Mouse (Mus musculus): Measurements from ENCODE around the gene Kdm4b.

Kdm4b gene

DNA sequence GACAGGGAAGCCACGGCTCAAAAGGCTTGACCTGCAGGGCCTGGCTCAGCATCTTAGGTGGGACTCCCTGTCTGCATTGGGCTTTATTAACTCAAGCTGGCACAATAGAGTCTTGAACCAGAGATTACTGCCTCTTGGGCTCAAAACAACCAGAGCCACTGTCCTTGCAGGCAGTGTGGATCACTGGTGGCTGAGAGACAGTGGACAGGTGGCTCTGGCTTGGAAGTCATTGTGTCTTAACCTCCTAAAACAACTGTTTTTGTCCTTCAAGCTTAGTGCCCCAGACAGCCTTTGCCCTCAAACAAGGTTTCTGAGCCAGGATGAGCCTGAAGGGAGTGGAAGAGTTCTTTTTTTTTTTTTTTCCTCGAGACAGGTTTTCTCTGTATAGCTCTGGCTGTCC is 19.5 kb downstream of the Kdm4b start:
- DNase-seq (ENCODE audit: low spot score): no peak

DNA sequence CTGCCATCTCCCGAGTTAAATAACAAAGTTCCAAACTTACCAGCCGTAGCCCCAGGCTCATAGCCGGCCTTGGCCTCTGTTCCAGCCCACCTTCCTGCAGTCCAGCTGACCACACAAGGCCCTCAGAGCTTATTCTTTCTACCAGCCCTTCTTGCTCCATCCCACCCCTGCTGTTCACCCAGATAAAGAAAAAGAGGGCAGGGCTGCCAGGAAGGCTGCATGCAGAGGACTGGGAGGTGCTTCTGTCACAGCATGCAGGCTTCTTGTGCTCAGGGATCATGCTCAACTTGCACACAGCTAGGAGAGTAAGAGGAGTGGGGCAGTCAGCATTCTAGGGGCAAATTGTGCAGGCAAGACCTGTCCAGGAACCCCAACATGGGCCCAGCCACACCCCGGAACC is 22.3 kb downstream of the Kdm4b start:
- peak; percentile 51 for DNase-seq (ENCODE audit: low spot score)

DNA sequence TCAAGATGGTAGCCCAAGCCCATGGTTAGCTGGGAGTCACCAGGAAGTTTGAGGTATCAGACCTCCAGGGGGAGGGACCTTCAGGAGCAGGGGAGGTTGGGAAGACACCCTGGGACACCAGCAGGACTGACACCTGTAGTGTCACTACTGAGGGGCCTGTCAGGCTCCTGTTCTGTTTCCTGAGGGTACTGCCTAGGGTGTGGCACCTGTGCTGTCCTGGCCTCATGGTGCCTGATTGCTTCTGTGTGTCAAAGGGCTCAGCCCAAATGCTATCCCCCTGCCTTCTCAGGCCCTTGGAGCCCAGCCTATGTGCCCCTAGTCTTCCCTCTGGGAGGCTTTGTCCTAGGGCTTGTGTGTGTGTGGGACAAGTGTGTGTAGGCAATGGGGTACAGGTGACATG is 22.7 kb downstream of the Kdm4b start:
- no peak for DNase-seq (ENCODE audit: low spot score)

DNA sequence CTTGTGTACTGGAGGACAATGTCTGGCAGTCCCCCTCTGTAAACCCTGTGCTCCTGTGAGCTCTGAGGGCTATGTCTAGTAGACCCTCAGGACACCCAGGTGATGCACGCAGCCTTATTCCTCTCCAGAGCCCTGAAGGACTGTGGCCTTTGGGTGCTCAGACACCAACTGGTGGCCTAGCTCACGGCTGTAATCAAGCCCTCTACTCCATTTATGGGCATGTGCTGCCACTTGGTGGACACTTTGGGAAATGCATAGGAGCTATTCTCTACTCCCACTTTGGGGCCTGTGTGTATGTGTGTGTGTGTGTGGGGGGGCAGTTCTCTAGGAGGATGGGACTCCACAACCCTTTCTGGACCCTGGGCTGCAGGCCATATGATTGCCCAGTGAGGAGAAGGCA is 24.8 kb downstream of the Kdm4b start:
- DNase-seq (ENCODE audit: low spot score): peak; percentile 74

DNA sequence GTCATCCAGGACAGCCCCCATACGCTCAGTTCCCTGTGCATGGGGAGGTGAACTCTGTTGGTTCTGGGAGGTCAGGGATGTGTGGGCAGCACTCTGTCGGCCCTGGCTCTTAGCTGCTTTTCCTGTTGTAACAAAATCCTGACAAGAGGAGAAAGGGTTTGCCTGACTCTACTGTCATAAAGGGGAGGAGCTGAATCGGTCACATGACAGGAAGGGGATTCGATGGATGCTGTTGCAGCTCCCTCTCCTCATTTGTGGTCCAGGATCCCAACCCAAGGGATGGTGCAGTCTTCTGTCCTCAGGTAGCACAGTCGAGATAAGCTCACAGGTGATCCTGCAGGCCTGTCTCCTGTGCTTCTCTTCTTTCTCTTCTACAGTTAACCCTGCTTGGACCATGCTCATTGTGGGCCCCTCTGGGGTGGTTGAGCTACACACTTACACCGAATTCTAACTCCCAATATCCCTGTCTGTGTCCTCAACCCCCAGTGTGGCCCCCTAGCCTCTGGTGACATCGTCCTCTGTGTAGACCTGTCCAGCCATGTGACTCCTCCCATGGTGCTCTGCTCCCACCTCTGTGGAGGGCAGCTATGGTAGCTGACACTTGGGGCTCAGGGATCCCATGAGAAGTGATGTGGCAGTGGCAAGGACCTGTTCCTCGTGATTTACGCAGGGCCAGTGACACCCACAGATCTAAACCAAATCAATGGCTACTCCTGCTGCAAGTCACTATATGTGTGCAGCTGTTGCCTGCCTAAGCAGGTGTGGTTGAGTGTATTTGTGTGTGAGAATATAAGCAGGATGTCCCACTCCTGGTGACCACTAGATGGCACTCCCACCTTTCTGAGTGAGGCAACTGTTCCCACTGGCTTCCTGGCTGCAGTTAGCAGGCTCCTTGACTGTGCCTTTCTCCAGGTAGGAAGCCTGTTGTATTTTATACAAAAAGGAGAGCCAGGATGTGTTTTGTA is 31.3 kb downstream of the Kdm4b start:
- peak; percentile 64 for DNase-seq (ENCODE audit: low spot score)

DNA sequence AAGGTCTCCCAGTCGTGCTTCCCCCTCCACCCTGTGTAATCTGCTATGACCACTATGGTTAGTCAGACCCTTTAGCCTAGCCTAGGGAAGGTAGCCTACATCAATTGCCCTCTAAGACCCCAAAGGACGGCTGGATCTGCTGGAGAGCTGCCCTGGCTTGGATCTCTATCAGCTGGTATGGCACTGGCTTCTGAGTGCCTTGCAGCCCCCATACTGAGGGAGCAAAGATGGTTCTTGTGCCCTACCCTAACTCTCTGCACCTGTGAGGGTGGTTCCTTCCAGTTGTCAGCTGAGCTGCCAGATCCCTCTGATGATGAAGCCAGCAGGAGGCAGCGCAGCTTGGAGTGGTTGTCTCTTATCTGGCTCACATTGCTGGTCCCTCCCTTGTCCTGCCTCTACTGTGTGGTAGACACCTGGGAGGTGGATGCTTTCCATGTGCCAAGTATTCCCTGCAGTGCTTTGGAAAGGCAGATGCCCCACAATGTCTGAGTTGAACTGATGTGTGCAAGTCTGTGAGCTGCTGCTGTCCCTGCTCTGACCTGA is 33.4 kb downstream of the Kdm4b start:
- no peak for DNase-seq (ENCODE audit: low spot score)

DNA sequence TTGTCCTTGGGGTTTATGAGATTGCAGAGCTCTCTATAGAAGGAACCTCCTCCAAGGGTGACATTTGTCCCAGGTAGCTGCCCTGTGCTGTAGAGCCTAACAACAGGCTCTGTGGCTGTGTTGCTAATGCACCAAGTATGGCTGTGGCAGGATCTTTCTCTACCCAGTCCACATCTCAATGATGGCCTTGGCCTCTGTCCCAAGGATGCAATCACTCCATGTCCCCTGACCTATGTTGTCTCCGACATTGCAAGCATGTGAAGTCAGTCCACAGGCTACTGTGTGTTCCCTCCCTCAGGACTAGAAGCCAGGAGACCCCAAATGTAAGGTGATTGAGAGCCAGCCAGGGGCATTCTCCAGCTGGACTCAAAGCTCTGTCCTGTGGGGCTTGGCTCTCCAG is 34.0 kb downstream of the Kdm4b start:
- no peak for DNase-seq (ENCODE audit: low spot score)

DNA sequence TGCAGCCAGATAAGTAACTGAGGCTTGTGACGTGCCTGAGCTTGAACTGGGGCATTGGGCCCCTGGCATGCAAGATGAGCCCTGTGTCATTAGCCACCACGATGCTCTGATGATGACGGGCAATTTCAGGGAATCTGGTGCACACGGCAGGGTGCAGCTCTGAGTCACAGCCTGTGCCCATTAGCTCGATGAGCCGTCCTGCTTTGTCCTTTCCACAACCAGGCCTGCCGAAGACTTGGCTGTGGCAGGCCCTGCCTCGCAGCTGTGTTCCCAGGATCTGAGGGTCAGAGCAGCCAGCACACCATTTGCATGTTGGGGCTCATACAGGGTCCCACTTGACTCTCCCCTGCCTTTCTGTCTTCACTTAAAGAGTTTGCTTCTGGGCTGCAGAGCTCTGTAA is 34.6 kb downstream of the Kdm4b start:
- DNase-seq (ENCODE audit: low spot score): no peak

DNA sequence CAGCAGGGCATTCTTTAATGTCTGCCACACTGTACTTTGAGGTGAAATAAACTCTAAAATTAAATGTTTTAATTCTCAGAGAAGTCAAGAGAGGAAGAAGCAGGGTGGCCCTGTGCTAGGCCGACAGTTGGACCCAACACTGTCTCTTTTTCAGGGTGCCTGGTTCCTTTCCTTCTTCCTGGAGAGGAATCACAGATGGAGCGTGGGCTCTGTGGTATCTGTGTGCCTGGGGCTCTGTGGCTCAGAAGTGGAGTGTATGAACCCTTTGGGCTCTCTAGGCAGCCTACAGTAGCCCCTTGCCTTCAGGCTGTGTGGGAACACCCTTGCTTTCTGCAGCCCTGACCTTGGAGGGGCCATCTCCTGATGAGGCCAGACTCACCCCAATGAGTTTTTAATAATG is 35.7 kb downstream of the Kdm4b start:
- DNase-seq (ENCODE audit: low spot score): no peak

DNA sequence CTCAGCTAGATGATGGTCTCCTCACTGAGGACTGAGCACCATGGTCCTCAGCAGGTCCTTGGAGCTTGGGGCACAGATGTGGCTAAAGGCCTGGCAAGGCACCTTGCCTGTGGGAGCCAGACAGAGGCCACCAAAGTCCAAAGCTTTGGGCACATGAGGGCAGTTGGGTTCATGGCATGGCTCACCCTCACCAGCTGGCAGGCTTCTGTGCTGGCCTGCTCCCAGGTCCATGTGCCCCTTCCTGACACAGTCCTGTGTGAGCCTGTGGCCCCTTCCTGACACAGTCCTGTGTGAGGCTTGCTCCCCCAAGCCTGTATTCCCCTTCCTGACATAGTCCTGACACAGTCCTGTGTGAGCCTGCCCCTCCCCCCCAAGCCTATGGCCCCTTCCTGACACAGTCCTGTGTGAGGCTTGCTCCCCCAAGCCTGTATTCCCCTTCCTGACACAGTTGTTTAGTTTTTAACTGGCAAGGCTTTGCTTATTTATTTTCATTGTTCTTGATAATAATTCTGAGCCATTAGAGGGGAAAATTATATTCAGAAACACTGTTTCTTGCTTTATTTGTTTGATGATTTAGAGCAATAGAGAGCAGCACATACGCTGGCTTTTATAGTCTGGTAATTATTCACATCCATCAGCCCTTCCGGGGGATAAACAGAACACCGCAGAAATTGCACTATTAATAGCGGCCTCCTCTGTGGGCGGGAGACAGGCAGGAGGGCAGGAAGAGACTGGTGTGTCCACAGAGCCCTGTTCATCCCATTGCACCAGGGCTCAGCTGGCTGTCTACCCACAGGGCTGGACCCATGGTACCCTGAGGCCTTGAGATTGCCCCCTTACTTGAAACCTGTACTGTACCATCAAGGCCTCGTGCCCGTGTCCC is 40.2 kb downstream of the Kdm4b start:
- no peak for DNase-seq (ENCODE audit: low spot score)

DNA sequence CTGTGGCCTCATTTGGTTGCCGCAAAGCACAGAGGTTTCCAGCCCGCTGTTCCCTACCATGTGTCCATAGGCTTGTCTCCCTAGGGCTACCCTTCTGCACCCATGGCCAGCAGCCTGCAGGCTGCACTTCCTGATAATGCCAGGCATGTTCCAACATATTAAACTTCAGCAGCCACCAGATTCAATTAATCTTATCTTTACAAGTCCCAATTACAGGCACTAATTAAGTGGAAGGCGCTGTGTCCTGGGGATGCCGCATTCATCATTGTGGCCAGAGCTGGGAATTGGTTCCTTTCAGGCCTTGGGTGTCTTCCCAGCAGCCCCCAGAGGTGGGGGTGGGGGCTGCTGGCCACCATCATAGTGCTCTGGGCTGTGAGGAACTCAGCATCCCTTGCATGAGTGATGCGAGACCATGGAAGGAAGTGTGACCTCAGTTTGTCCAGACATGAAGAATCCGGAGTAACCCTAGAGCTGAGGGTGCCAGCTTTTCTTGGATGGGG is 42.5 kb downstream of the Kdm4b start:
- no peak for DNase-seq (ENCODE audit: low spot score)

DNA sequence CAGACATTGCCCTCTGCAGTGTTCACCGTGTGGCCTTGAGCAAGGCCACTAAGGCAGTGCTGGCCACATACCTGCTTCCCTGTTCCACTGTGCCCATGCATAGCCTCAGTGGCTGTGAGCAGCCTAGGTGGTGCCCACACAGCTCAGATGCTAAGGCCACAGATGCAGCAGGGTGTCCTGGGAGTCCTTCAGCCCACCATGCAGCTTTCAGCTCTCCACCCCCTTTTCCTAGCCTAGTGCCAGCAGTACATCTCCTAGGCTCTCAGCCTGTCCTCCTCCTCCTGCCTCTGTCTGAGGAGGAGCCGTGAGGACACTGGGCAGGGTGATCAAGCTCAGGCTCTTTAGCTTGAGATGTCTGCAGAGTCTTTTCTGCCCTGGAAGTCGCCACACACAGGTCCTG is 44.2 kb downstream of the Kdm4b start:
- no peak for DNase-seq (ENCODE audit: low spot score)

DNA sequence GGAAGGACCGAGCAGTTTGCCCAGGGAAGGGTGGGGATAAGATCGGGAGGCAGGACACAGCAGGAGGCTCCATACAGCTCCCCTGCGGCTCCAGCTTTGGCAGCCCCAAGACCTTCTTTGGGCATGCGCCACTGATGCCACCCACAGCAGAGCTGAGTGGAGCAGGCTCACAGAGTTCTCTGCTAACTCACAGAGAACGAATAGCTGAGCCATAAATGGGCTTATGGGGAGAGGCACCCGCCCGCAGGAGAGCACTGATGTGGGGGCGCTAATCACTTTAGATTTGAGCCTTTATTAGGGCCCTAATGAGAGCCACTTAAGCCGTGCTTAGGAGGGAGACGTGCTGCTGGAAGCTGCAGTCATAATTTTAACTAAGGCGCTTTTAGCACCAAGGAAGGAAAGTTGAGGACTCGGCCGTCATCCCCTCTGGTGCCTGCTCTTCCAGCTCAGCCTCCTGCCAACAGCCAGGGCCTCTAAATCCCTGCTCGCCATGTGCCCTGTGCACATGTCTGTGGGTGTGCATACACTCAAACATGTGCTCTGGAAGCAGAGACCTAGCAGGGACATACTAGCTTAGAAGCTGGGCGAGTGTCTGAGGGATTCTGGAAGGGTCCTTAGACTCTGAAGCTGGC is 45.3 kb downstream of the Kdm4b start:
- DNase-seq (ENCODE audit: low spot score): no peak

DNA sequence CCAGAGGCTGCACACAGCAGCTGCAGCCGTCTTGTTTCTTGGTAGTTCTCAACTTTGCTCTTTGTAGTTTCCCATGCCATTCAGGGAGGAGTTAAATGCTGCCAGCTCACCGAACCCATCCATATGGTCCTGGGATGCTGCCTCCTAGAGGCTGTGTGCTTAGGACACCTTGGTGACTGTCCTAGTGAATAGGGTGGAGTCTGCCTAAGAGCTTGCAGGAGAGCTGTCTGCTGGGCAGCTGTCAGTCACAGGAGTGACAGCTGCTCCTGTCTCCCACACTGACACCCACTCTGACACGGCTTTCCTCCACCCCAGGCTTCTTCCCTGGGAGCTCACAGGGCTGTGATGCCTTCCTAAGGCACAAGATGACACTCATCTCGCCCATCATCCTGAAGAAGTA is 46.2 kb downstream of the Kdm4b start:
- no peak for DNase-seq (ENCODE audit: low spot score)

DNA sequence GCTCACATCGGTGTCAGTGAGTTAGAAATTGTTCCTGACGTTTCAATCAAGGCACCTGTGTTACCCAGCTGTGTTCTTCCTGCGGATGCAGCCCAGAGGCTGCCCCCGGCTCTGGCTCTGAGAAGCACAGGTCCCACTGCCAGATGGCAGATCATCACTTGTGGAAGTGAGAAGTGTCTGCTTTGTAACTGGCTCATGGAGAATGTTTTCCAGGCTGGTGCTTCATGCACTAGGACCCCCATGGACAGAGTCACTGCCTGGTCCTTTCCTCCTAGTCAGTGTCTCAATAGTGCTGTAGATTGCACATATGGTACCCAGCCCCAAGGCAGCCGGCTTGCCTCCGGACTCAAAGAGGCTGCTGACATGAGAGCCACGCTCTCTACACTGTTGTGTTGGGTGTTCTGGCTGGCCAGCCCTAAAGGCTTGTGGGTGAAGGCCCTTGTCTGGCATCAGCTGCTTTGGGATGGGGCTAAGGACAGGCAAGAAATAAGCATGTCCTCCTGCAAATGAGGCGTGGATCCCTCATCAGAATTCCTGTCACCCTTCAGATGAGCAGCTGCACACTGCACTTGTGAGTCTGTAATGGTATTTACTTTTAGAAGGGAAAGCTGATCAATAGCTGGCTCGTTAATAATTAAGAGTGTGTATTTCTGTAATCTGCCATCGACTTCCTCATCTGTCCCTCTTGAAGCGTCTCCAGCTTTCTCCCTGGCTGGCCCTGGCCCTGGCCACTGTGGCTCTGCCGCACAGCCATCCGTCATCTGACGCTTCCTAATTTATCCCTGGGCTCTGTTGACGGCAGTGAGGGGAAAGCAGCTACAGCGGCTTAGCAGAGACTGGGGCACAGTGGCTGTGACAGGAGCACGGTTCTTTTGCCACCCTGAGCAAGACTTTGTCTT is 47.5 kb downstream of the Kdm4b start:
- DNase-seq (ENCODE audit: low spot score): no peak

DNA sequence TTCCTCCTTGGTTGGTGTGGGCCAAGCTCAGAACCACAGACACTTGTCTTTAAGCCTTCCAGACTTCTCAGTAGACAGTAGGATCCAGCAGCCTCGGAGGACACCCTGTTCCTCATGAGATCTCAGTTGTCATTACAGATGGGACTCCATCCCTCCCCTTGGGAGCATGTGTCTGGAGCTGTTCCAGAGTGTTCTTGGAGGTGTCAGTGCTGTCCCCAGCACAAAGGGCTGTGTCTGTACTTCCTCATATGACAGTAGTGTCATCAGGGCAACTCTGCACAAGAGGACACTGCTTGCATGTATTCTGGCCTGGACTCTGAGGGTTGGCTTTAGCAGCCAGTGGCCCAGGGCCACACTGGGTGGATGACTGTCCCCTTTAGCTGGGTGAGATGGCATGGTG is 49.0 kb downstream of the Kdm4b start:
- DNase-seq (ENCODE audit: low spot score): no peak

DNA sequence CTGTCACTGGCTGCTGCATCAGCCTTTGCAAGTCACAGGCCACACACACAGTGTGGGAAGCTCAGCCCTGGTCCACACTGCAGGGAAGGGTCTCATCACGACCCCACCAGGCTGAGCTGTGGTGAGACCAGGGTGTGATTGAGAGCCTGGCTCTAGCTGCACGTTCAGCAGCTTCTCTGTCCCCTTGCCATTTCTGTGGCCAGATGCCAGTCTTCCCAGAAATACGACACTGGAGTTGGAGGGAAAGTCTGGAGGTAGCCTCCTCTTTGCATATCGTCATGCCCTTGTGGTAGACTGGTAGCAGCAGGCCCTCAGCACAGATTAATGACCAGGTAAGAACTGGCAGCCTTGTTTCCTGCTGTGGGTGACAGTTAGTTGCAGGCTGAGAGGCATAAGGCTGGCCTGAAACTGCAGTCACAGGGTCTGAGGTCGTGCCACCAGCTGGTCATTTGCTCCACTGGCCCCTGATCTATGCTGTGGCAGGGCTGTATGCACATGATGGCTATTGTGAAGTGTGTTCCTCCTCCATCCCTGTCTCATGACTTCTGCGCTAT is 53.5 kb downstream of the Kdm4b start:
- no peak for DNase-seq (ENCODE audit: low spot score)

DNA sequence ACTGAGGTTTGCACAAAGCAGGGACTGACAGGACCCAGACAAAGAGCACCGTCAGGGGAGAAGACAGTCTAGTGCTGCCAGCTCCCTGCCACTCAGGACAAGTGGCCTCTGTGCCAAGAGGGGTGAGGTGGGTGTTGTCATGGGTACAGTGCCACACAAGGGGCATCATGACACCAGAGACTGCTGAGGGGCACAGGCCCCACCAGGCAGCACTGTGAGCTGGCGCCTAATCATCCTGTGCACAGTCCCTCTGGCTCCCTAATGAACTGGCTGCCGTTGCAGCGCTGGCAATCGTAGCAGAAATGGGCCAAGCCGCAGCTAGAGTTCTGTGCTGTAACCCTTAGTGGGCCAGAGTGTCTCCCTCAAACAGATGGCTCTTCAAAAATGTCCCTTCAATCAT is 54.4 kb downstream of the Kdm4b start:
- no peak for DNase-seq (ENCODE audit: low spot score)

DNA sequence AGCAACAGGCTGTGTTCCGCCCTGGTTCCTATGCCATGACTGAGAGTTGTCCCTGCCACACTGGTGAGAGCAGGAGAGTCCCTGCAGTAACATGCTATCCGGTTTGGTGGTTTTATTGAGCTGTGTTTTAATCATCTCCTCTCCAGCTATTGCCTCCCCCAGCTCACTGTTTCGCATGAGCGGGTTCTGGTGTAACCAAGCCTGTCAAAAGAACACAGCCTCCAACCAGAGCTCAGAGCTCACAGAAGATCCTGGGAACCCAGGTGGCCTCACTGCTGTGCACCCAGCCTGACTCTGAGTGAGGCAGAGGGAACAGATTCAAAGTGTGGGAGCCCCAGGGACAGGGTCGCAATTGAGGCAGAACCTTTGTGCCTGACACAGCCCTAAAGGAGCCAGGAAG is 55.3 kb downstream of the Kdm4b start:
- no peak for DNase-seq (ENCODE audit: low spot score)

DNA sequence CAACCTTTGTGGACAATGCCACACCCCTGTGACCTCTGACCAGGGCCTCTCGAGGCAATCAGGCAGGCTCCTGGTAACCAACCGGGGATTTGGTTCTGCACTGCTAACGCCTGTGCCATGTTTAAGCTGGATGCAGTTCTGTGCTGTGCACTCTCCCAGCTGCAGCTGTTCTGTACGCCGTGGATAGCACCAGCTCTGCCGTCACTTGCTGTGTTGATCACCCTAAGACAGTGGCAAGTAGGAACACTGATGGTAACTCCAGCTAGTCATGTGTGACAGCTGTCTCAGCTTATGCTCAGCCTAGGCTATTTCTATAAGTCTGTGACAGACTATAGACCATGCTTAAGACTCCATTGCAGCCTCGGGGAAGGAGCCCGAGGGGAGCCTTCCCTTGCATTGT is 57.1 kb downstream of the Kdm4b start:
- DNase-seq (ENCODE audit: low spot score): no peak

DNA sequence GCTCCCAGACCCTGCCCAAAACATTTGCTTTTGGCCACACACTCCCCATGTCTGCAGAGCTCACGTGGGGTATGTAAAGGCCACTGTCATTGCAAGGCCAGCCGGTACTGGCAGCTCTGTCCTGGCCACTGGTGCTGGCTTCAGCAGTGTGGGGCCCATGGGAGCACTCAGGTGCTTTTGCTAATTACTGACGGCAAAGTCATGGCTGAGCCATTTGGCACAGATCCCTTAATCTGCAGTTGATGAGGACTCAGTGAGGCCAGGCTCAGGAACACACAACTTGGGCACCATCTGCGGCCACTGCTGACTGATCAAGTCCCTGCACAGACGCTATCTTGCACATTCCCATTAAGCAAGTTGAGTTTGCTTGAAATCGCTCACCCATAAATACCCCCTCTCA is 59.0 kb downstream of the Kdm4b start:
- DNase-seq (ENCODE audit: low spot score): no peak
